Mouse (Mus musculus) megakaryocyte, embryonic 14.5 days (primary cell): Measurements from ENCODE around the gene Tmem213.

ENCODE experiments used
- FLI1 ChIP-seq: IDR thresholded peaks from 2 replicates; pipeline ENCODE4 v1.6.1; 2012; ENCODE audit warnings: low read length, inconsistent platforms, mixed read lengths
- GATA1 ChIP-seq: IDR thresholded peaks from 3 replicates; pipeline ENCODE4 v1.6.1; 2012; ENCODE audit warnings: mixed read lengths, low read length, inconsistent platforms, borderline replicate concordance

DNA sequence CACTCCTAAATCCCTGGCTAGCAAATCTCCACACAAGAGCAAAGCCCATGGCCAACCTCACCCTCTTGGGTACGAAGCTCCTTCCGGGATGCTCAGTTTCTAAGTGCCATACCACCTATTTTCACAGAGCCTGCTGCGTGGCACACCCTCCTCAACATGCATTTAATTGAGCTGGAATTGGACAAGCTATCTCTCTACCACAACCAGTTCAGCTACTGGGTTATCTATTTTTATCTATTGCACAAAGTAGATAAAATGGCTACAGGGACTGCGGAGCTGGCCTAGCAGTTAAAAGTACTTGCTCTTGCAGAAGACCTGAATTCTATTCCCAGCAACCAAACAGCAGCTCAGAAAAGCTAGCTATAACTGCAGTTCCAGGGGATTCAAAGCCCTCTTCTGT is 37.8 kb upstream of the Tmem213 start:
- TF ChIP-seq GATA1 (no peak), FLI1 (no peak)
